Mouse (Mus musculus) left cerebral cortex, adult 8-10 months (tissue): Measurements from ENCODE around the gene Surf1. TPM values are rescaled to one million over a fixed set of nuclear protein-coding genes. Genes with fewer than 3 reads are reported as not detected.

Experiments
- DNase-seq, 2 experiments: peaks; one replicate each; pipeline ENCODE4 v3.0.0; 2022; ENCODE audit warnings: low spot score in 2 of 2
- total RNA-seq, 4 experiments: library from RNA; stranded (reverse); gene quantifications; 2 replicates each; pipeline ENCODE4 v1.2.4; 2022

The Surf1 gene
- total RNA-seq, 4 experiments from 2014 or later, result 116 to 127 (median 120) TPM

DNA sequence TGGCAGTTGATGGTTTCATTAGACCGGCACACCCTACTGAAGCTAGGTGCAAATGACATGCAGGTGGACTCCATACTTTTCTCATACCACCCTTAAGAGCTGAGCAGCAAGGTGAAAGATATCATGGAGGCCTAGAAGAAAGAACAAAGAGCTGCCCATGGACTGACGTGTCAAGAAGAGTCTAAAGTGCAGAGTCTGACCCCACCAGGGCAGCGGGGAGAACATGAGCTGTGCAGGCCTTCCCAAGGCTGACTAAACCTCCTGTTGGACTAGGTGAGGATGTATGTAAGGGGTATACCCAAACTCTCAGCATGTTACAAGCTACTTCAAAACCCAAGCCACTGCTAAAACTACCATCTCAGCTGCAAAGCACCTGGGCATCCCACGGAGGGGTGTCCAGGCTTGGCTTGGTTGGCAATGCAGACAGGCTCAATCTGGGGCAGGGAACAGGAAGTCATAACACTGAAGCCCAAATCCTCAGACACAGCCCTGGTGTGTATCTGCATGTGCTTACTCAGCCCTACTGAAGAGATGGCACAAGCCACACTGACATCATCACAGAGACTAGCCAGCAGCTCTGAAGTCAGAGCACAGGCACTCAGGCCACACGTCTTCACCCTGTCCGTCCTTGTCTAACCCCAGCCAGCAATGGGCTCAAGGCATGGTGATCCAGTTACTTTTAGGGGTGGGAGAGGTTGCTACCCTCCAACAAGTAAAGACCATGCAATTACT, 11.6 kb upstream of the Surf1 start:
- DNase-seq, result no peak

DNA sequence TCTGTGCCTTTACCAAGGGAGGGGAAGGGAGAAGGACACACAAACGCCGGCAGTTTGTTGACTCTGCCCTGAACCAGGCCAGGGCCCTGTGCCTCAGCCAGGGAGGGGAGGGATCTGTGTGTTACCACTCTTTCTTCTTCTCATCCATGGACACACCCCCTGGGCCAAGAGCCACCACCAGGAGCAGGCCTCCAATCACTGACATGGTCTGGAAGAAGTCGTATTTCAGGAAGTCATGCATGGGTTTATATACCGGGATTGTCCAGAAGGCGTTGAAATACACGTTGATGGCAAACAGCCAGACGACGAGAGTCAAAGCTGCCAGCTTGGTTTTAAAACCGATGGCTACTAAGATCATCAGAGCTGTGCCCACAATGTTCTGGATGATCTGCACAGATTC, 5.5 kb upstream of the Surf1 start:
- DNase-seq, result no peak

DNA sequence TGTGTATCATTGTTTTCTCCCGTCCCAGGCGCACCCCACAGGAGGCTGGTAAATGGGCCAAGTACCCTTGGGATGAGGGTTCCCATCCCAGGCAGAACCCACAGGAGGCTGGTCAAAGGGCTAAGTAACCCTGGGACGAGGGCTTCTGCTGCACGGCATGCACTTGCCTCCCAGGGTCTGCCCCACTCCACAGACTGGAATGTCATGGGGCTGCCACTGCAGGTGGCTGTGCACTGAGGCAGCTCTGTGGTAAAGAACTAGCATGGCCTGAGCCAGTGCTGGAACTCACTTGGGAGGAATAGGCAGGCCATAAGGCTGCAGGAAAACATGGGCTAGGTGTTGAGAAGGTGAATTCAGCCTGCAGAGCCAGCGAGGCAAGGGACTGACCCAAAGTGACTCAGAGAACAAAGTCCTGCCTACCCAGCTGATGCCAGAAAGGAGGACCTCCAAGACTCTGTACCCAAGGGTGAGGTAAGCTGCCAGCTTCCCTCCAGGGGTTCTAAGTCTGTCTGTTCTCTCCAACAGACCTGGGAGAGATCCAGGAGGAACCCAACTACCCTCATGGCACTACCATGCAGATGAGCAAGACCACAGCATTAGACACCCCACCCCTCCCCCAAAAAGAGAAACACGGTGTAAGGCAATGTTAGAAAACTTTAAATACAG, 4.0 kb upstream of the Surf1 start:
- no peak for DNase-seq

DNA sequence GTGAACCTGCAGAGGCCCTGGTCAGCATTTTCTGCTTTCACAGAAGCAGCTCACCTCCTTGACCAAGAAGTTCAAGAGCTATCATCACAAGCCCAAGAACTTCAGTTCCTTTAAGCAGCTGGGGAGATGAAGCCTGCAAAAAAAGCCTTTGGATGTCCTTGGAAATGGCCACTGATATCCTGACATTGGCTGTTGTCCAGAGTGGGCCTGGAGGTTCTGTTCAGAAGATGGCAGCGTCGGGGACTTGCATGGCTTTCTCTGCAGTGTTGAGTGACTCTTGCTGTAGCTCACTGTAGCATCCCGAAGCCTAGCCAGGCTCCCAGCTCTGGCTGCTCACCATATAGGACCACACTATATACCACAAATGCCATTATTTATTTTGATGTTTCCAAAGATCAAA, 3.4 kb upstream of the Surf1 start:
- DNase-seq, result no peak

DNA sequence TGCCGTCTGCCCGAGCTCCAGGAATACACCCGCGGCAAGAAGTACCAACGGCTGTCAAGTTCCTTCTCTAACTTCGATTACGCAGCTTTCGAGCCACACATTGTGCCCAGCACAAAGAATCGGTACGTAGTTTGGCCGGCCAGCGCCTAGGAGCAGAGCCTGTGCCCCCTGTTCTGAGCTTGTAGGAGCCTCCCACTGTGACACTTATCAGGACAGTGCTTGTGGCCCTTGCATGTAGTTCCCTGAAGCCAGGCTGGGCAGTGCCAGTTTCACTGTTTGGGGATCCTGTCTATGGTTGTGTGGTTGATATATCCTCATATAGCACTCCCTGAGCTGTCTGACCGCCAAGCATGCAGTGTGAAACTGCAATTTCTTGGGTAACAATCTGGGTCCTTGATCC, 408 bp upstream of the Surf1 start:
- DNase-seq, result peak in 1 of 2 experiments; percentile 26

DNA sequence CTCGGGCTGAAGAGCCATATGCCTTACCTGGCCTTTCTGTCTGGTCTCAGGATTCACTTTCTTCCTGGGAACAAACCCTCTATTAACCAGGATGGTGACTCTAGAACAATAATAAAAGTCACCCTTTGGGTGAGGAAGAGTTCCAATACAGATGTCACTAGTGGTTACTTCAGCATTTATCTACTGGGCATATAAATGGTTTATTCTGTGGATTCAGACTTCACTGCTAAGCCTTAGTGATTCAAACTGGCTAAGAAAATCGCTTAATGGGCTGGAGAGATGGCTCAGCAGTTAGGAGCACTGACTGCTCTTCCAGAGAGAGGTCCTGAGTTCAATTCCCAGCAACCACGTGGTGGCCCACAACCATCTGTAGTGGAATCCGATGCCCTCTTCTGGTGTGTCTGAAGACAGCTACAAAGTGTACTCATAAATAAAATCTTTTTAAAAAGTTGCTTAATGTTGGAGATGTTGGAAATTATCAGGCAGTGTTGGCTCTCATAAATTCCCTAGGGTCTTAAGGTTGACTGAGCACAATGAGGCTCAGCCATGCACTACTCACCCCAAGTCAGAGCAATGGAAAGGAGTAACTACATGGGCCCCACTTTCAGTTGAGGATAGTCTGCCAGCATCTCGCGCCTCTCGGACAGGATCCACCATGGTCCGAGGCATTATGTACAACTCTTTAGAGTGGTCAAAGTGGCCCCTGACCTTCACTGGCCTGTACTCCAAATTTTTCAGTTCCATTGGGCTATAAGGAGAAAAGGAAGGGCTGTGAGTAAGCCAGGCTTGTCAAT, 2.0 kb downstream of the Surf1 start:
- DNase-seq, result no peak

DNA sequence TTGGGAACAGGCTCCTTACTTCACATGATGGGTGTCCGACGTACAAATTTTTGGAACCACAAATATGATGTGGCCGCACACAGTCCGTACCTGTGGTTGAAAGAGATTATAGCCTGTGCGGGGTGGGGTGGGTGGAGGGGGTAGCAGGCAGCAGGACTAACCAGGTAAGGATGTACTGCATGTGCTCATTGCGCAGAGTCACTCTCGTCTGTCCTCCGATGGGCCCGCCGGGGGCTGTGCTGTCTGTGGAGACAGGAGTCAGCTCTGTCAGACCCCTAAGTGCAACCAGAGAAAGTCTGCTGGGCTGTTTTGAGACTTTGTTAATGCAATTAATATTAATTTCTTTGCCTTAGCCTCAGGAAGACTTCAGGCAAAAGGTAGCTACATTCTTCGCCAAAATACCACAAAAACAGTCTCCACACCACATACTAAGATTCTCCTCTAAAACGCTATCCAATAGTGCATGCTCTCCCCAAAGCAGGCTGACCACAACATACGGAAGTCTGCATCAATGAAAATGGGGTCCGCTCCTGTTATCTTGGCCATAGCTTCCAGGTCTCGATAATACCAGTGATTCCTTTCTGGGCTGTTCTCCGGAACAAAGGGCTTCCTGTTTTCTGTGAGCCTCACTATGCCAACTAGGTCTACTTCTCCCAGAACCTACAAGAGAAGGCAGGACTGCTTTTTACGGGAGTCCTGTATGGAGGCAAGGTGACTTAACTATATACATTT, 2.7 kb downstream of the Surf1 start:
- no peak for DNase-seq

DNA sequence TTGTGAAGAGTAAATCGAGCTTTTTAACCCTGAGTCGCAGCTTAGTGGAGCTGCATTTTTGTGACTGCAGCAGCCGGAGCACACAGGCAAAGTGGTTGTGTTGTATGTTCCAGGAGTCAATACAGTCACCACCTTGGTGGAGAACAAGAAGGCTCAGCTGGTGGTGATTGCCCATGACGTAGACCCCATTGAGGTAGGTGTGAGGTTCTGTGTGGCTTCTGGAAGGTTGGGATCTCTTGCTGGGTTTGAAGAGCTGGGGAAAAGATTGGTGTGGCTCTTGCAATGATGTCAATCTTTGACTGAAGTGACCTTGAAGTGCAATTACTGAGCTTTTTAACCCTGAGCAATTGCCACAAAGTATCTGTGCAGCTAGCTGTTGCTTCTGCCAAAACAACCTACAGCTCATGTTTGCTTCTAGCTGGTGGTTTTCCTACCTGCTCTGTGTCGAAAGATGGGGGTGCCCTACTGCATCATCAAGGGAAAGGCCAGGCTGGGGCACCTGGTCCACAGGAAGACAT, 4.0 kb downstream of the Surf1 start:
- no peak for DNase-seq

DNA sequence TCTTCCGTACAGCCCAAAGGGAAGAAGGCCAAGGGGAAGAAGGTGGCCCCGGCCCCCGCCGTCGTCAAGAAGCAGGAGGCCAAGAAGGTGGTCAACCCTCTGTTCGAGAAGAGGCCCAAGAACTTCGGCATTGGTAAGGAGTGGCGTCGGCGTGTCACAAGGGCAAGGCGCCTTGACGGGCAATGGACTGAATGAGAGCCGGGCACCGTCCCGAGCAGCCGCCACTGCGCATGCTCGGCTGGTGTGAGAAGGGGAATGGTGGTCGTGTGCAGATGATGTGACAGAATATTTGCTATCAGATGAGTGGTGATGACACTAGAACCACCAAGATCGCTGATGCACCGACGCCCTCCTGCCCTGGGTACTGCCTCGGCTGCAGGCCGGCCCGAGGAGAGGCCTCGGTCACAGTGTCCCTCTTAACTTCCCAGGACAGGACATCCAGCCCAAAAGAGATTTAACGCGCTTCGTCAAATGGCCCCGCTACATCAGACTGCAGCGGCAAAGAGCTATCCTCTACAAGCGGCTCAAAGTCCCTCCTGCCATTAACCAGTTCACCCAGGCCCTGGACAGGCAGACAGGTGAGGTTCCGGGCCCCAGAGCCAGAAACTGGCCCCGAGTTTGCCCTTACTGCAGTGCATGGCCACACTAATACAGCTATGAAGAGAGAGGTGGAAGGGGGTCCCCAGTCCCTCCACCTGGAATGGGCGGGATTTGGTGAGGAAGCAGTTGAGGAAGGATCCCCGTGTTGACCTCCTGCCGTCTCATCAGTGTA, 5.2 kb downstream of the Surf1 start:
- peak in 1 of 2 experiments; percentile 46 for DNase-seq

DNA sequence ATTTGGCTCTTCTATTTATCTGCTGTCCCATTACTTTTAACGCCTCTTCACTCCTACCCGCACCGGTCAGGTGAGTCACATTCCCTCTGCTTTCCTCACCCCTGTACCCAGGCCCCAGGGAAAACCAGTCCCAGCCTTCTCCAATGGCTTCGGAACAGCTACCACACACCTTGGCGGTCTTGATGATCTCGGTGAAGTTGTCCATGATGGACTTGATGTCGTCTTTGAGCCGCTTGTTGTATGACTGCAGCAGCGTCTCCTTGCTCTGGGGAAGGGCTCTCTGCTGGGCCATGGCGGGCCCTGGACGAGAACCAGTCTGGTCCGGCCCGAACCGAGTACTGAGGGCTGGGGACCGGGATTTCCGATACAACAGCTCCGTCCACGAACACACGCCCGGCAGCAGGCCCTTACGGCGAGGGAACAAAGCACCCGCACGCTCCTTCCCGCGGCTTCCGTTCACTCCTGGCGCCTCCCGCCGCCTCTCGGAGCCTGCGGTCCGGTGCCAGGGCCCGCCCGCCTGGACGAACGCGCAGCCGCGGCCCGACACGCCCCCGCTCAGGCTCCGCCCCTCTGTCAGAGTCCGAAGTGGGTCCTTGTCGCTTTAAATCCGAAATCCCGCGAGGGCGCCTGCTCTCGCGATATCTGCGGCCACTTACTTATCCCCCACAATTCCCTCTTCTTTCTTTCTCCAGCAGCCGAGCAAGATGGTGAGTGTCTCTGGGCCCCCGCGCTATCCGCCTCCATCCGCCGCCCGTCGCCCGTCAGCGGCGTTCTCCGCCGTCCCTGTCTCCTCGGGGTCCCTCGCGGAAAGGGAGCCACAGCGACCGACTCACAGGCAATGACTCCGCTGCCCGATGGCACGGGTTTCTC, 6.0 kb downstream of the Surf1 start, which contains the start of the genes Med22 and Rpl7a:
Med22 (minus strand) TSS at position 554 of the 870 bp plus-strand sequence.
Rpl7a (plus strand) TSS at position 641 of the 870 bp plus-strand sequence.
- DNase-seq, result peak; percentile 99 to 100

DNA sequence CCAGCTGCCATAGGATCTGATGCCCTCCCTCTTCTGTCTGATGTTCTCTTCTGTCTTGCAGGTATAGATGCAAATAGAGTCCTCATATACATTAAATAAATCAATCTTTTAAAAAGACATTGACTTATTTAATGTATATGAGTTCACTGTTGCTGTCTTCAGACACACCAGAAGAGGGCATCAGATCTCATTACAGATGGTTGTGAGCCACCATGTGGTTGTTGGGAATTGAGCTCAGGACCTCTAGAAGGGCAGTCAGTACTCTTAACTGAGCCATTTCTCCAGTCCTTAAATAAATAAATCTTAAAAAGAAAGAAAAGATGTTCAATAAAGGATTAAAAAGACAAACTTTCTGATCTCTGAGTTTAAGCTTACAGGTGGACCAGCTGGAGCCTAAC, 6.9 kb downstream of the Surf1 start:
- no peak for DNase-seq

DNA sequence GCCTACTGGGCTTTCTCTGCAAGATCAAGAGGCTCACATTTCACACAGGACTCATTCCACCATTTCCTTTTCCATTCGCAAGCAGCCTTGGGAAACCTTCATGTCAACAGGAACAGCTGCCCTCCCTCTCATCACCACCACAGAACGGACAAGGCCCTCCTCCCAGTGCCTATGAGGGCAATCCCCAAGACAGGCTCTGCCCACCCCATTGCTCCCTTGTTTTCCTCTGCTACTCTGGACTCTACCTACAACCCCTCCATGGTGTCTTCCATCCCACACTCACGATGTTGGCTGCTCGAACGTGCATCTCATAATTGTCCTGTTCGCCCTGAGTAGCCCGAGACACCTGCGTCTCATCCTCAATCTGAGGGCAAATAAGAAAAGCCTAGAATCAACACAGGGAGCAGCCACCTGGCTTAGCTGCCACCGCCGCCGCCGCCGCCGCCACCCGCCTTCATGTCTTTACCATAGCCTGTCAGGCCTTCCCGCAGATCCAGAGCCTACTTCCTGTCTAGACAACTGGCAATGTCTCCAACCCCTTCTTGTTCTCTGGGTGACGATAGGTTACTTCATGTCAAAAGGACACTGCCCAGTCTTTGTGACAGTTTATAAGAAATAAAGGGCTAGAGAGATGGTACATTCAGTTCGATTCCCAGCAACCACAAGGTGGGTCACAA, 7.5 kb downstream of the Surf1 start:
- DNase-seq, result peak in 1 of 2 experiments; percentile 4

DNA sequence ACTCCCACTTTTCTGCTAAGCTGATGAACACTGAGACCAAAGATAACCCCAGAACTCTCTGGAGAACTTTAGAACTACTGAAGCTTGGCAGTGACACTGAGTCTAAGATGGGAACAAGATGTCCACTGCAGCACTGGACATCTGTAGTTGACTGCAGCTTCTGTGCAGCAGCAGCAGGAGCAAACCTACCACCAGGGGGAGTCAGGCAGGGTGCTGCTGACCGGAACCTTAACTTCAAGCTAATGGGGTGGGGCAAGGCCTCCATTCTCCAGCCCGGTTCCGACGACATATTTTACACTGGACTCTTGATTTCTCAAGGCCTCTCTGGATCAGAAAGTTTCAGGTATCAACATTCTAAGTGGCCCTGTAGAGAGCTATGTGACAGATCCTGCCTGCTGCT, 9.2 kb downstream of the Surf1 start:
- DNase-seq, result no peak

DNA sequence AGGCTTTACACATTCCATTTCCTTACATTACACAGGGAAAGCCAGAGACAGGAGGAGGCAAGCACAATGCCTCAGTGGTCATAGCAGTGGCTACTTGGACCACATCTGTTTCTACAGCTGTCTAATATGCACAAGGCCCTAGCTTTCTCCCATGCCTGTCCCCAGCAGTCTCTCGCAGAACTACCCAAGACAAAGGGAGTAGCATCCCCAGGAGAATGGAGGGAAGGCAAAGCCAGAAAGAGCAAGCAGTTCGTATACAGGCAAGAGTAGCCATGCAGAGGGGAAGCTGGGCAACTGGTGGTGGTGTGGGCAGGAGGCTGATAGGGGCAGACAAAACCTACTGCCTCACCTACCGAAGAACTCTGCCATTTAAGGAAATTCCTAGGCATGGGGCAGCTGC, 9.9 kb downstream of the Surf1 start:
- no peak for DNase-seq

DNA sequence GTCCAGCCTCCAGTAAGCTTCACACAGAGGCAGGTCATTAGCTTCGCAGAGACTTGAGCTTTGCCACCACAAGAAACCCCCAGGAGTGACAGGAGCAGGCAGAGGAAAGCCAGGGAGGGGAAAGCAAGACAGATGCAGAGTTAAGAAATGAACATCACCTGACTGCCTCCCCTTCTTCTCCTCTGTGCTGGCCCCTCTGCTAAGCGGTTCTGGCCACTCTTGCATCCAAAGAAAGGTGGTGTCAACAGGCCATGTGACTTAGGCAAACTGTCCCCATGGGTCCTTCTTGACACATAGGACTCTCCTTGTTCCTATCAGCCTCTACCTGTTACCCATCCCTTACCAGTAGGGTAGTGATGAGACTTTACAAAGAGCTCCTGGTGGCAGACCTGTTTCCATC, 10.4 kb downstream of the Surf1 start:
- no peak for DNase-seq

DNA sequence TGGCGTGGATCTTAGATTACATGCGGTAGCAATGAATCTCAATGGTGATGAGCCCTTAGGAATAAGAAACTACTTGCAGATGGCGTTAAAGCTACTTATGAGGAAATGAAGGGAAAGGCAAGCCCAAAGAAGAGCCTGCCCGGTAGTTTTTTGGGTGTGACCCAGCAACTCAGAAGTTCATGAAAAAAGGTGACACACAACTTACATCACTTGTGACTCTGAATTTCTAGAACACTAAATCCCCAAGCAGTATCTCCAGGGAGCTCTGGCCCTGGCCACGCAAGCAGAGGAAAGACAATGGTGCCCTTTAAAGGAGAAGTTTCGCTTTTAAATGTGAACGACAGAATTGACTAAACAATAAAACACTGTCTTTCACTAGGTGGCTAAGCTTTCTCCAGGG, 13.0 kb downstream of the Surf1 start:
- DNase-seq, result no peak

DNA sequence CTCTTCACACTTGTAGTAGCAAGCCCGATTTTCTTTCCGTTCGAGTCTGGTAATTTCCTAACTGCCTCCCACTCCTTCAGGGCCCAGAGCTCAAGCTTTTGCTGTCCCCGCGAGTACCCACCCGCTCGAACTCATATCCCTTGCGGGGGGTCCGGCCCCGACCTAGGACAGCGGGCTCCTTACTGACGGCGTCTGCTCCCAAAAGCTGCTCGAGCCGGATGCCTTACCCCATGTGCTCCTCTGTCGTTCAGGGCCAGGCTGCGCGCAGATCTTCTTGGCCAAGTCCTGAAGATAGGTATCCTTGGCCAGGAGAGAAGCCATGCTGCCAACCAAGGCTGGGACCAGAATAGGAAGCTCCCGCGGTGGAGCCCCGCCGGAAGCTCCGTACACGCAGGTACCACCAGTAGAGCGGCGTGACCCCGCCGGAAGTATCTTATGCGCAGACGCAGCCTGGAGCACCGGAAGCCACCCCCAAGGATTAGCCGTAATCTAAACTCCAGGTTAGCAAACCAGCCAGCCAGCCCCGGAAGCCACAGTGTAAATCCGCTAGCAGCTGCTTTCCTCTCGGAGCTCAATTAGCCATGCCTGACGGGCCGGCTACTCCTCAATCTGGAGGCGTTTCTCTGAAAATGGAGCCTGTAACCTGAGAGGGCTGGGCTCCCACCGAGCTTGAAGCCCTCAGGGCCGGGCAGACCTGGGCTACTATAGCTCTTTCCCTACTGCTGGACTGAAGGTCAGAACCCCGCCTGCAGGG, 13.7 kb downstream of the Surf1 start, which contains the start of gene Surf6:
Surf6 (minus strand) TSS at position 413 of the 754 bp plus-strand sequence.
- DNase-seq, result peak; percentile 82 to 97

DNA sequence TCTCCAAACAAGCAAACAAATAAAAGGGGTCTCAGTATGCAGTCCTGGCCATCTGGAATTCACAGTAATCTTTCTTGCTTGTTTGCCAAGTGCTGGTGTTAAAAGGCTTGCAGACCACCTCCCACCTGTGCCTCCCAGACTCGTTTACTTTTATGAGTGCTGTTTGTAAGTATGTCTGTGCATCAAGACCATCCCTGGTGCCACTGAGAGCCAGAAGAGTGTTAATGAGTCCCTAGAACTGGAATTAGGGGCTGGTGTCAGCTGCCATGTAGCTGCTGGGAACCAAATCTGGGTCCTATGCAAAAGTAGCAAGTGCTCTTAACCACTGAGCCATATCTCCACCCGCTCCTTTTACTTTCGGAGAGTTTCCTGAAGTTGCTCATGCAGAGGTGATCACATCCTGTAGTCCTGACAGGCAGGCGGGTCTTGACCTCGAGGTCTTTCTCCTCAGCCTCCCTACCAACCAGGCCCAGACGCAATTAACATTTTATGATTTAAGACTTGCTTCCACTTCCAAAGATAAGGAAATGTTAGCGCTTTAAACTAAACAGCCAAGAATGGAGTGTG, 14.4 kb downstream of the Surf1 start:
- DNase-seq, result no peak
